Mouse (Mus musculus) induced T-regulatory cell, adult 2 months (primary cell): Measurements from ENCODE around the gene Klf8.

Experiments used
- DNase-seq: peaks from one replicate; pipeline ENCODE4 v3.0.0-alpha.2; 2012; ENCODE audit warnings: low read depth

Gene Klf8

GRCm38 (mm10) chrX:153439573-153439972 is 202.3 kb downstream of the Klf8 start:
- no peak for DNase-seq

DNA sequence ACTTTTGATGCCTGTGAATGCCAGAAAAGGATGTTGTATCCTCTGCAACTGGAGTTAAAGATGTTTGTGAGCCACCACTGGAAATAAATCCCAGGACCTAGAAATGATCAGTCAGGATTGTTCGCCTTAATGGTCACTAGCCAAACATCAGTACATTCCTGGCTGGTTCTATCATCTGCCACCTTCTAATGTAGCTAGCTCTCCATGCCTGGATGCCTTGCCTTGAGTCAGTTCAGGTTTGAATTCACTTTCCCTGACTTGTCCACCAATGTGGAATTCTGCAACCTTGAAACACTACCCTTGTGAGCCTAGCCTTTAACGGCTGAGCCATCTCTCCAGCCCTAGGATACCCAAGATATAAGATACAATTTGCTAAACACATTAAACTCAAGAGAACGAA is 202.8 kb downstream of the Klf8 start:
- no peak for DNase-seq
